Mouse (Mus musculus) CH12.LX (cell line): Measurements from ENCODE around the gene Fam207a. TPM values are rescaled to one million over a fixed set of nuclear protein-coding genes. Genes with fewer than 3 reads are reported as not detected.

Source experiments
- DNase-seq: peaks from one replicate; pipeline ENCODE4 v3.0.0-alpha.2; 2013; ENCODE audit errors: extremely low read depth
- H3K27ac ChIP-seq: 2 replicates; pipeline ENCODE4 v1.5.1; 2012; ENCODE audit warnings: low read depth, mild to moderate bottlenecking, control low read depth, moderate library complexity; ENCODE audit not compliant: insufficient read depth
- H3K27me3 ChIP-seq: replicated peaks from 2 replicates; pipeline ENCODE3; 2012; ENCODE audit warnings: inconsistent platforms
- H3K36me3 ChIP-seq, 2 experiments: replicated peaks in 1 of 2; 2 replicates each; pipeline versions ENCODE3 to v1.6.1; 2012; ENCODE audit warnings: inconsistent platforms in 1 of 2, low read length in 1 of 2, mild to moderate bottlenecking in 1 of 2, mixed read lengths in 1 of 2, moderate library complexity in 1 of 2; ENCODE audit not compliant: control insufficient read depth in 1 of 2, insufficient read depth in 1 of 2
- H3K4me1 ChIP-seq, 2 experiments: 2 replicates each; pipeline ENCODE4 v1.6.1; 2012; ENCODE audit warnings: inconsistent platforms in 1 of 2, moderate library complexity in 1 of 2; ENCODE audit not compliant: insufficient read depth in 2 of 2, control insufficient read depth in 1 of 2
- H3K4me2 ChIP-seq: 2 replicates; pipeline ENCODE4 v1.6.1; 2012; ENCODE audit warnings: low read depth, mild to moderate bottlenecking, control low read depth; ENCODE audit not compliant: poor library complexity, insufficient read depth, severe bottlenecking
- H3K4me3 ChIP-seq, 3 experiments: fragments of 150-350 bp in 1 of 3; sonication (generic) in 1 of 3; replicated peaks in 1 of 3; 2 replicates each; pipeline versions ENCODE3 to v1.5.1; 2011 to 2012; ENCODE audit warnings: low read depth in 2 of 3, low read length in 2 of 3, mild to moderate bottlenecking in 2 of 3, moderate library complexity in 2 of 3, control low read depth in 1 of 3, improper control_type of control experiment in 1 of 3, inconsistent platforms in 1 of 3, mixed read lengths in 1 of 3; ENCODE audit not compliant: poor library complexity in 1 of 3
- H3K79me2 ChIP-seq: replicated peaks from 2 replicates; pipeline ENCODE4 v1.6.1; 2012; ENCODE audit warnings: mild to moderate bottlenecking, moderate library complexity; ENCODE audit not compliant: control insufficient read depth, poor library complexity, insufficient read depth, severe bottlenecking; ENCODE audit errors: extremely low read depth
- H3K9ac ChIP-seq: 2 replicates; pipeline ENCODE4 v1.6.1; 2012; ENCODE audit warnings: low read depth, mild to moderate bottlenecking, control low read depth, moderate library complexity; ENCODE audit not compliant: insufficient read depth
- H3K9me3 ChIP-seq: replicated peaks from 2 replicates; pipeline ENCODE3; 2012; ENCODE audit warnings: low read length, inconsistent platforms, mixed read lengths
- BHLHE40 ChIP-seq: IDR thresholded peaks from 2 replicates; pipeline ENCODE4 v1.6.1; 2011; ENCODE audit warnings: mild to moderate bottlenecking, low read depth, low read length, improper control_type of control experiment
- CHD1 ChIP-seq: IDR thresholded peaks from 2 replicates; pipeline ENCODE4 v1.6.1; 2012; ENCODE audit warnings: low read depth, low read length, improper control_type of control experiment, inconsistent platforms
- CHD2 ChIP-seq: IDR thresholded peaks from 2 replicates; pipeline ENCODE4 v1.6.1; 2011; ENCODE audit warnings: low read length, improper control_type of control experiment
- CTCF ChIP-seq, 2 experiments: IDR thresholded peaks in 1 of 2; conservative IDR thresholded peaks in 1 of 2; 2 replicates each; pipeline ENCODE4 v1.5.1; 2011 to 2012; ENCODE audit warnings: low read depth in 2 of 2, low read length in 2 of 2, improper control_type of control experiment in 1 of 2, inconsistent platforms in 1 of 2, mild to moderate bottlenecking in 1 of 2, moderate library complexity in 1 of 2
- E2F4 ChIP-seq: IDR thresholded peaks from 2 replicates; pipeline ENCODE4 v1.6.1; 2011; ENCODE audit warnings: low read depth, low read length, improper control_type of control experiment; ENCODE audit not compliant: insufficient replicate concordance
- ELF1 ChIP-seq: IDR thresholded peaks from 2 replicates; pipeline ENCODE4 v1.6.1; 2014; ENCODE audit warnings: low read depth, mild to moderate bottlenecking, inconsistent platforms, low read length, improper control_type of control experiment
- EP300 ChIP-seq: IDR thresholded peaks from 2 replicates; pipeline ENCODE4 v1.6.1; 2011; ENCODE audit warnings: low read length, improper control_type of control experiment
- ETS1 ChIP-seq: conservative IDR thresholded peaks from 2 replicates; pipeline ENCODE4 v1.6.1; 2012; ENCODE audit warnings: low read depth, mild to moderate bottlenecking, inconsistent platforms, low read length, improper control_type of control experiment, moderate library complexity
- GABPA ChIP-seq: IDR thresholded peaks from 2 replicates; pipeline ENCODE4 v1.6.1; 2012; ENCODE audit warnings: low read depth, low read length, improper control_type of control experiment, inconsistent platforms; ENCODE audit not compliant: insufficient replicate concordance
- HCFC1 ChIP-seq: IDR thresholded peaks from 2 replicates; pipeline ENCODE4 v1.6.1; 2012; ENCODE audit warnings: low read depth, mild to moderate bottlenecking, inconsistent platforms, low read length, improper control_type of control experiment
- IRF4 ChIP-seq: IDR thresholded peaks from 2 replicates; pipeline ENCODE4 v1.6.1; 2014; ENCODE audit warnings: low read depth, mild to moderate bottlenecking, inconsistent platforms, low read length, improper control_type of control experiment
- JUN ChIP-seq: IDR thresholded peaks from 2 replicates; pipeline ENCODE4 v1.6.1; 2011; ENCODE audit warnings: low read depth, mild to moderate bottlenecking, low read length, improper control_type of control experiment, moderate library complexity; ENCODE audit not compliant: insufficient read depth
- JUND ChIP-seq: conservative IDR thresholded peaks from 2 replicates; pipeline ENCODE4 v1.6.1; 2011; ENCODE audit warnings: low read depth, low read length, improper control_type of control experiment
- KAT2A ChIP-seq: IDR thresholded peaks from 2 replicates; pipeline ENCODE4 v1.6.1; 2012; ENCODE audit warnings: low read length, improper control_type of control experiment, inconsistent platforms; ENCODE audit not compliant: insufficient replicate concordance
- MAFK ChIP-seq: IDR thresholded peaks from 2 replicates; pipeline ENCODE4 v1.6.1; 2011; ENCODE audit warnings: low read length, improper control_type of control experiment; ENCODE audit not compliant: insufficient replicate concordance
- MAX ChIP-seq: IDR thresholded peaks from 2 replicates; pipeline ENCODE4 v1.6.1; 2011; ENCODE audit warnings: low read length, improper control_type of control experiment
- MAZ ChIP-seq: IDR thresholded peaks from 2 replicates; pipeline ENCODE4 v1.6.1; 2012; ENCODE audit warnings: low read depth, mild to moderate bottlenecking, inconsistent platforms, low read length, improper control_type of control experiment, moderate library complexity
- MEF2A ChIP-seq: IDR thresholded peaks from 2 replicates; pipeline ENCODE4 v1.6.1; 2014; ENCODE audit warnings: low read depth, mild to moderate bottlenecking, inconsistent platforms, low read length, improper control_type of control experiment, borderline replicate concordance
- MXI1 ChIP-seq: IDR thresholded peaks from 2 replicates; pipeline ENCODE4 v1.6.1; 2011; ENCODE audit warnings: mild to moderate bottlenecking, low read depth, low read length, improper control_type of control experiment
- MYC ChIP-seq: IDR thresholded peaks from 2 replicates; pipeline ENCODE4 v1.6.1; 2011; ENCODE audit warnings: low read depth, mild to moderate bottlenecking, improper control_type of control experiment, low read length
- NELFE ChIP-seq: IDR thresholded peaks from 2 replicates; pipeline ENCODE4 v1.6.1; 2011; ENCODE audit warnings: low read depth, low read length, improper control_type of control experiment
- NRF1 ChIP-seq: IDR thresholded peaks from 2 replicates; pipeline ENCODE4 v1.6.1; 2014; ENCODE audit warnings: low read depth, mild to moderate bottlenecking, inconsistent platforms, low read length, improper control_type of control experiment, moderate library complexity
- PAX5 ChIP-seq: IDR thresholded peaks from 2 replicates; pipeline ENCODE4 v1.6.1; 2012; ENCODE audit warnings: low read length, inconsistent platforms, mixed read lengths
- POLR2A ChIP-seq: IDR thresholded peaks from 2 replicates; pipeline ENCODE4 v1.6.1; 2011; ENCODE audit warnings: low read depth, mild to moderate bottlenecking, improper control_type of control experiment, low read length
- POLR2AphosphoS2 ChIP-seq: IDR thresholded peaks from 2 replicates; pipeline ENCODE4 v1.6.1; 2011; ENCODE audit warnings: low read depth, low read length, improper control_type of control experiment
- RAD21 ChIP-seq: IDR thresholded peaks from 2 replicates; pipeline ENCODE4 v1.6.1; 2011; ENCODE audit warnings: low read depth, mild to moderate bottlenecking, low read length, improper control_type of control experiment, moderate library complexity
- RCOR1 ChIP-seq: conservative IDR thresholded peaks from 2 replicates; pipeline ENCODE4 v1.6.1; 2012; ENCODE audit warnings: low read depth, mild to moderate bottlenecking, inconsistent platforms, low read length, improper control_type of control experiment
- SIN3A ChIP-seq: IDR thresholded peaks from 2 replicates; pipeline ENCODE4 v1.6.1; 2012; ENCODE audit warnings: low read length, improper control_type of control experiment, inconsistent platforms
- SMC3 ChIP-seq: IDR thresholded peaks from 2 replicates; pipeline ENCODE4 v1.6.1; 2011; ENCODE audit warnings: low read depth, low read length, improper control_type of control experiment
- TBP ChIP-seq: conservative IDR thresholded peaks from 2 replicates; pipeline ENCODE4 v1.6.1; 2011; ENCODE audit warnings: low read depth, low read length, improper control_type of control experiment
- TCF12 ChIP-seq: IDR thresholded peaks from 2 replicates; pipeline ENCODE4 v1.6.1; 2014; ENCODE audit warnings: low read depth, mild to moderate bottlenecking, inconsistent platforms, low read length, improper control_type of control experiment
- UBTF ChIP-seq: IDR thresholded peaks from 2 replicates; pipeline ENCODE4 v1.6.1; 2012; ENCODE audit warnings: low read depth, mild to moderate bottlenecking, inconsistent platforms, low read length, improper control_type of control experiment, moderate library complexity
- USF1 ChIP-seq: IDR thresholded peaks from 2 replicates; pipeline ENCODE4 v1.6.1; 2014; ENCODE audit warnings: low read depth, mild to moderate bottlenecking, inconsistent platforms, low read length, improper control_type of control experiment
- USF2 ChIP-seq: conservative IDR thresholded peaks from 2 replicates; pipeline ENCODE4 v1.6.1; 2011; ENCODE audit warnings: low read depth, low read length, improper control_type of control experiment
- ZC3H11A ChIP-seq: IDR thresholded peaks from 2 replicates; pipeline ENCODE4 v1.6.1; 2012; ENCODE audit warnings: low read depth, mild to moderate bottlenecking, inconsistent platforms, low read length, improper control_type of control experiment
- ZKSCAN1 ChIP-seq: IDR thresholded peaks from 2 replicates; pipeline ENCODE4 v1.6.1; 2012; ENCODE audit warnings: low read depth, inconsistent platforms, low read length, improper control_type of control experiment, borderline replicate concordance
- ZMIZ1 ChIP-seq: IDR thresholded peaks from 2 replicates; pipeline ENCODE4 v1.6.1; 2012; ENCODE audit warnings: low read depth, mild to moderate bottlenecking, inconsistent platforms, low read length, improper control_type of control experiment
- ZNF384 ChIP-seq: IDR thresholded peaks from 2 replicates; pipeline ENCODE4 v1.6.1; 2012; ENCODE audit warnings: low read depth, low read length, improper control_type of control experiment, inconsistent platforms
- dilution Hi-C: fragments of 300-500 bp; cut with MboI; formaldehyde crosslinking; loops from 2 replicates; pipeline ENCODE4 v1.14.3; 2020; ENCODE audit warnings: low sequenced_read_pairs; ENCODE audit not compliant: extremely low pct_unique_long_range_greater_than_20kb, extremely low pct_ligation_motif_present
- in situ Hi-C: fragments of 300-500 bp; cut with MboI; formaldehyde crosslinking; loops from 3 replicates; pipeline ENCODE4 v1.14.3; 2019; ENCODE audit warnings: low sequenced_read_pairs, low pct_ligation_motif_present, low pct_unique_long_range_greater_than_20kb, mixed read lengths
- polyA plus RNA-seq: library from polyadenylated mRNA; unstranded; fragments of >175 nt; gene quantifications from 2 replicates; pipeline ENCODE4 v1.2.1, GENCODE M21; 2012; ENCODE audit warnings: low read depth; ENCODE audit not compliant: insufficient read length
- total RNA-seq, 2 experiments: library from RNA; depleted of rRNA; stranded (reverse); fragments of 300-350 nt in 1 of 2; fragments of >200 nt in 1 of 2; gene quantifications; 2 replicates each; pipeline ENCODE4 v1.2.3; 2012 to 2014

The Fam207a gene
- total and polyA plus RNA-seq, 3 experiments = 43.1 to 65.4 (median 46.1) TPM

DNA sequence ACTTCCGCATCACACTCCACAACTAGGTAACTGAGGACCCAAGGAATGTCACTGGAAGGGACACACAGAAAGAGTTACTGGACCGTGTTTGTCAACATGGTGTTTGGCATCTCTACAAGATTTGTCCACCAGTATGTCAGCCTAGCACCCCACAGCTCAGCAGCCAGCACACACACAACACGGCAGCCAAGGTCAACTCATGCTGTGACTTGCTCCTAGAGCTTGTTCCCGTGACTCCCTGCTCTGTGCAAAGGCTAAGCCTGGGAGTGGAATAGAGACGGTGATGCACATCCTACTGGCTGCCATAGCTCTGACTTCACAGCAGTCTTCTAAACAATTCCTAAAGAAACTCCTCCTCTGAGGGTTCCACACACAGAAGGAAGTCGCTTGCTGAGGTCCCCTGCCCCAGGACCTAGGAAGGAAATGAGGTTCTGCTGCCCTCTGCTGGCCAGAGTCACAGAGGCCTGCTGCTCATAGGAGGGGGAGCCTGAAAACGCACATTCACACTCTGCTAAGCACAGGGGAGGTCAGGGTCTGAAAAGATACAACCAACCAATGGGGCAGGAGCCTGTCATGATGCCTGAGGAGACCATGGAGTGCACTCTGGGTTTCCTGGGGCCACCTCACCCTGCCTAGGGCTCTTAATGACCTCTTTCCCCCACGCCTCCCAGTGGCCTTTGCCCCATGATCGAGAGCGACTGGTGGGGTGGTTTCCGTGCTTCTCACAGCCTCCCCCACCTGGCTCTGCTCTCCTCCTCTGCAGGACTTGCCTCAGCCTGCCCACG lies 6.0 kb downstream of the Fam207a start:
- in situ Hi-C loops = loop anchor here (5.0 to 10.0 kb wide), 3 partner anchors 115 to 222 kb away; partner anchors contain the start of gene Ube2g2
- peak; percentile 89 for DNase-seq
- Histone ChIP-seq H3K27ac (peak overlapping the region; percentile 83), H3K79me2 (peaks cover 15% of the 10 kb centered on the region), H3K4me3 (no peak overlapping the region), H3K9me3 (no peaks in the 10 kb centered on the region)
- no peak for TF ChIP-seq PAX5
- 0 out of 2 replicates have a peak, but pooled peaks have one; percentile 34 for TF ChIP-seq IRF4
- TF ChIP-seq BHLHE40 = no peak
- TF ChIP-seq MXI1 = no peak
- no peak for TF ChIP-seq MEF2A
- TF ChIP-seq USF2 = no peak
- no peak for TF ChIP-seq ZKSCAN1
- TF ChIP-seq ZNF384 = no peak
- peak; percentile 57; the same call in 1 of the 2 replicates for TF ChIP-seq ELF1
- no peak for TF ChIP-seq EP300
- TF ChIP-seq RAD21 = peak; percentile 80
- no peak for TF ChIP-seq KAT2A
- TF ChIP-seq MAX = peak; percentile 58; the same call in 1 of the 2 replicates
- TF ChIP-seq CTCF (conservative IDR thresholded peaks at IDR 0.05 in 1 of 2, IDR thresholded peaks at IDR 0.05 in 1 of 2; ENCODE audit: low read depth in 2 of 2, low read length in 2 of 2) = peak; percentile 75 to 88; a peak in 3 of 4 replicates
- TF ChIP-seq TBP = no peak
- no peak for TF ChIP-seq GABPA
- TF ChIP-seq USF1 = no peak
- TF ChIP-seq E2F4 = no peak
- peak; percentile 70 for TF ChIP-seq MAZ
- no peak for TF ChIP-seq ETS1
- TF ChIP-seq CHD2 = no peak
- 0 out of 2 replicates have a peak, but pooled peaks have one; percentile 35 for TF ChIP-seq POLR2AphosphoS2
- TF ChIP-seq POLR2A = 0 out of 2 replicates have a peak, but pooled peaks have one; percentile 16
- TF ChIP-seq TCF12 = peak; percentile 53
- no peak for TF ChIP-seq CHD1
- no peak for TF ChIP-seq UBTF
- no peak for TF ChIP-seq NRF1
- TF ChIP-seq SMC3 = peak; percentile 77
- no peak for TF ChIP-seq SIN3A
- TF ChIP-seq MAFK = no peak
- TF ChIP-seq JUN = no peak
- no peak for TF ChIP-seq RCOR1
- TF ChIP-seq ZMIZ1 = no peak
- 0 out of 2 replicates have a peak, but pooled peaks have one; percentile 19 for TF ChIP-seq MYC
- no peak for TF ChIP-seq NELFE
- TF ChIP-seq ZC3H11A = no peak
- no peak for TF ChIP-seq JUND
- TF ChIP-seq HCFC1 = peak; percentile 33; the same call in 1 of the 2 replicates
- TF ChIP-seq, all 38 proteins: peak for 12
- dilution Hi-C loops = no loop called here
- Histone ChIP-seq H3K4me1 (peaks cover 40 to 86% of the 10 kb centered on the region in 2 experiments), H3K27me3 (no peaks in the 10 kb centered on the region), H3K9ac (no peak overlapping the region), H3K4me2 (peak overlapping the region; percentile 30; the same call in 1 of the 2 replicates), H3K36me3 (peaks cover 68 to 94% of the 10 kb centered on the region in 2 experiments)
